Mouse (Mus musculus) cerebellum, postnatal 25 days (tissue): Measurements from ENCODE around the gene Cacna2d3.

Source experiments
- DNase-seq, 2 experiments: peaks; one replicate each; pipeline ENCODE4 v3.0.0; 2021; ENCODE audit warnings: mixed read lengths in 2 of 2

Cacna2d3 gene

DNA sequence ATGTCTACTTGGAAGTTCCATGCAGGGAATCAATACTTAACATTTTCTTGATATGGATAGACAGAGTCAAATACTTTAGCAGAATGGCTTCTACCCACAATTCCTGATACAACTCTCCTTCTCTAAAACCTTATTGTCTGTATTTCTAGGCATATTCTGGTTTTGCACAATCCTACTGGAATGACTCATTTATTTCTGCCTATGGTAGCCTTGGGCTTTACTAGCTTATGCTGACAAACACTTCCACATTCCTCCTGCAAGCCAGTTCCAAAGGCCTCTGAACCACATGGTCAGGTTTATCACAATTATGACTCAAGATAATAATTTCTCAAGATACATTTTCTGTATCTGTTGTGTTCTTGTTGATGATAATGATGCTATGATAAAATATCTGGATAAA is 336.2 kb downstream of the Cacna2d3 start:
- DNase-seq, result no peak

DNA sequence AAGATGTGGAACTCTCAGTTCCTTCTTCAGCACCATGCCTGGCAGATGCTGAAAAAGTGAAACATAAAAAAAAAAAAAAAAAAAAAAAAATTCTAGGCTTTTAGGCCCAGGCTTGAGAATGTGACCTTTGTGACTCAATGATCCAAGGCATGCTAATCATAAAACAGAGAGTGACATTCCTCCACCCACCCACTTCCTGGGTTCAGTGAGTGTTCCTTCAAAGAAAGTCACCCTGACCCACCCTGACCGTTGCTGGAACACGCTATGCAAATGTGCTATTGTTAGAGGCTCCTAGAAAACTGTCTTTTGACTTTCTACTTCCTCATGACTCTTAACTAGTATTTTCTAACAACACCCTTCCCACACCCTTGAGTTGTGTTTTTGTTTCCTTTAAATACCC is 338.9 kb downstream of the Cacna2d3 start:
- DNase-seq, result no peak

DNA sequence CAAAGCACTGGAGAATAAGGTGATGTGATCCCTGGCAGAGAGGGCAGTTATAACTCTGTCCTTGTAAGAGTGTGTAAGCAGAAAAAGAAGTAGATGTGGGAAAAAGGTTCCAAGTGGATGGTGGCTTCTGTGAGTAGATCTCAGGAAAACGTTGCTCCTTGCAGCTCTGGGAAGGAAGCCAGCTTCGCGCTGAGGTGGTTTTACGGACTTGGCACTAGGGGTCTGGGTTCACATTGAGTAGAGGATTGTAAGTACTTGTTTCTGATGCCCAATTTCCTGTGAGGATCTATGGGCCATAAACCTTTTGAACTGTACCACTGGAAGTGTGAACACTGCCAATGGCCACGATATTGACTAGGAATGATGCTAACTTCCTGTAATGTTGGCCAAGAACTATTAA is 354.8 kb downstream of the Cacna2d3 start:
- DNase-seq, result peak in 1 of 2 experiments; percentile 35

- DNase-seq, result no peak
These were observed 359.2 kb downstream of the Cacna2d3 start for GRCm38 (mm10) chr14:29362448-29362847.

DNA sequence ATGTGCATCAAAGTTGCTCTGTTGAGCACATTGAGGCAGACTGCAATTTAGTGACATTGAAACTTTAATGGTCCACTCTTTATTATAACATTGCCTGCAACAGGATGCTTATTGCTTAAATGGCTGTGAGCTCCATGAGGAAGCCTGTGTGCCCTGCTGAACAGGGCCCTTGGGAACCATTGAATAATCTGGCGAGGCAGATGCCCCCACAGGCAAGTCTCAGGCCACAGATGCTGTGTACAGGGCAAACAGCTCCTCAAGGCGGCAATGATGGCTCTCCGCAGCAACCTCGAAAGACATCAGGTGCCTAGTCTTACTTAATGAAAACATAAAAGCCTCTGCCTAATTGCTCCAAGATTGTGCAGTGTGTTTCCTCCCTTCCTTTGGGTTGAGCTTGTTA is 371.0 kb downstream of the Cacna2d3 start:
- no peak for DNase-seq

DNA sequence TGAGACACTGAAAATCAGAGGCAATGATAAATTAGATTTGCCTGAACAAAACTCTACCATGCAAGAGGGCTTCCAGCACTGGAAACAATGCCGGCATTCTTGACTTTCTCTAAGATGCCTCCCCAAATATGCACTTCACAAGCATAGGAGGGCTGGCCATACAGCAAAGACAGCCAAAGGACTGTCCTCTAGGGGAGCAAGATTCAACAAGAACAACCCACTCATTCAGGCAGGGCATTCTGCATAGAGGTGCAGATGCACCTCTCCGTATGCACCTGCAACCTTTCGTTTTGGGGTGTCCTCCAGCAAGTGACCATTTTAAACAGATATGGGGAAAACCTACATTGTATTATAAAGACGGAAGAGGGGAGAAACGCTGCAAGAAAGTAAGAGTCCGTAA is 380.1 kb downstream of the Cacna2d3 start:
- no peak for DNase-seq

DNA sequence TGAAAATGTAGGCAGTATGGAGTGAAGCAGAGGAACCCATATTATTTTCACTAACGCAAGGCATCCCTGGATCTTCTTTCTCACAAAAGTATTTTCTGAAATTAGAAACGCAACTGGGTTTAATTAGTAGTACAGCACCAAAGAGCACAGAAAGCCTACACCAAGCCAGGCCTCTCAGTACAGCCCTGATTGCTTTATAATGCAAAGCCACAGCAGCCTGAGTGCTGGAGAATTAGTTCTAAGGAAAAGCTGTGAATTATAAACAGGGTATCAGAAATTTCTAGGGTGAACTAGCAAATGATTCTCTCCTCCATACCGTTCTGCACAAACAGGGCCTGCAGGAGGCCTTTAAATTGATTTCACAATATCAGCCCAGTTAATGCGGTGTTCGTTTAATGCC is 380.9 kb downstream of the Cacna2d3 start:
- DNase-seq, result no peak

DNA sequence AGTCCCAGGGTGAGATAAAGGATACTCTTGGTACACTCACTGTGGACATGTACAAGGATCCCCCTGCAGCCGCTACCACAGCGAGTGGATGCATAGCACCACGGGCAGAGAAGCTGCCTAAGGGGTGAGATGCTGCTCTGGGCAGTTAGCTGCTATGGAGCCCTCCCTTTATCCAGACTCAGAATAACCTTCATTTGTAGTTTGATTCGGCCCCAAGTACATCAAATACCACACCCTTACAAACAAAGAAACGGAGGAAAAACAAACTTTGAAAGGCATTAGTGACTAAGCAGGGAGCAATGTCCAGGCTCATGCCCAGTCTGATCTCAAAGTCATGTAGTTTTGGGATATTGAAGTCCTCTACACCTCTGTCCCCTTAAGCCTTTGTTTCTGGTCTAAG is 386.8 kb downstream of the Cacna2d3 start:
- no peak for DNase-seq

GRCm38 (mm10) chr14:29334216-29334615 is 387.4 kb downstream of the Cacna2d3 start:
- peak; percentile 80 to 81 for DNase-seq

GRCm38 (mm10) chr14:29324430-29324782 is 397.3 kb downstream of the Cacna2d3 start:
- peak; percentile 77 to 83 for DNase-seq

DNA sequence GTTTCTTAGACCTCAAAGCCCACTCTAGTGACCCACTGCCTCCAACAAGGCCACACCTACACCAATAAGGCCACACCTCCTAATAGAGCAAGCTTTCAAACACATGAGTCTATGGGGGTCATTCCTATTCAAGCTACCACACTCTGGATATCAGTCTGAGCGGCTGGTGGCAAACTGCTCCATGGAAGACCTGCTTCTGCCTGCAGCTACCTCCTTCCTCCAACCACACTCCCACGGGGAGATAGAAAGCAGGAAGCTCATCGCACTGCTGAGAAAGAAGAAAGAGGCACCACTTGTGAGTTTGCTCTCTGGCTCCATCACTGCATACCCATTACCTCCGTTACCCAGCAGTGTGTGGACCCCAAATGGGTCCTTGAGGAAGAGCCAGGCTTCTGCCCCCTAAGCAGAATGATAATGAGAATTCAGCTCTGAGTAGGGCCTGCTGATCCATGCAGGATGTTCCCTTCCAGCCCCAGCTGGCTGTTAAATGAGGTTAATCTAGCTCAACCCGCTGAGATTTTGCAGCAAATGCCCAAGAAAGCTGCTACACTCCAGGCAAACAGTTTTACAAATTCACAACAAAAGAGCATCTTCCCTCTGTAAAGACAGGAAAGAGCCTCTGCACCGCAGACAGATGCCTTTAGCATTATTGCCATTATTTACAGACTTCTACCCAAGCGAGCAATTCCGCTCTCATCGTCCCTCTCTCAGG is 397.8 kb downstream of the Cacna2d3 start:
- no peak for DNase-seq

DNA sequence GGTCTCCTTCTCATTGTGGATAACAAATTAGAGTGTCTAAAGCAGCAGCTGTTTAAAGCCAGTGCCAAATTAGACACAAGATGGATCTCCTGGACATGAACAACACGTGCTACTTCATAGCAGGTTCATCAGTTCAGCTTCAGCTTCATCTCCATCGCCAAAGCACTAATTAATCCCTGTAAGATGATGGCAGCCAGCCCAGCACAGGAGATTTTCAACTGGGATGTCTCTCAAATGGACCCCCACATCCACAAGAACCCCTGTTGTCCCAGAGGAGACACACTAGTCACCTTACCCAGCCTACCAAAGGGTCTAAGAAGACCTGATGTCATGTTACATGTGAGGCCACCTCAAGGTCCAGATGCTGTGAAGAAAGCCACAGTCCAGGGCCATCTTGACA is 408.2 kb downstream of the Cacna2d3 start:
- no peak for DNase-seq

DNA sequence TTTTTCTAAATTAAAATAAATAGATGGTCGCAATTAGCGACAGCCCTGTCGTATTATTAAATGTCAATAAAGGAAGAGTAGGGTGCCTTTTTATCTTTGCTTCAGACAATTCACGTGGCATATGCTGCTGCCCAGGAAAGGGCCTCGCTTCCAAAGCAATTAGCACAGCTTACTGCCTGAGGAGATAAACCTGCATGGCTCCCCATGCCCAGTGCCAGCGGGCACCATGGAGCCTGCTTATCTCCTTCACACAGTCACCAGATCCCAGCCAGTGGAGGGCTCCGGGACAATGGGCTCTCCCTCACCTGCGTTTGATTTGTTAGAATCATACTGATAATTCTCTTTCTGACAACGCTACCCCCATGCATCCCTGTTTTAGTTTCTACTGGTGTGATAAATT is 416.0 kb downstream of the Cacna2d3 start:
- DNase-seq, result peak; percentile 66 to 74

DNA sequence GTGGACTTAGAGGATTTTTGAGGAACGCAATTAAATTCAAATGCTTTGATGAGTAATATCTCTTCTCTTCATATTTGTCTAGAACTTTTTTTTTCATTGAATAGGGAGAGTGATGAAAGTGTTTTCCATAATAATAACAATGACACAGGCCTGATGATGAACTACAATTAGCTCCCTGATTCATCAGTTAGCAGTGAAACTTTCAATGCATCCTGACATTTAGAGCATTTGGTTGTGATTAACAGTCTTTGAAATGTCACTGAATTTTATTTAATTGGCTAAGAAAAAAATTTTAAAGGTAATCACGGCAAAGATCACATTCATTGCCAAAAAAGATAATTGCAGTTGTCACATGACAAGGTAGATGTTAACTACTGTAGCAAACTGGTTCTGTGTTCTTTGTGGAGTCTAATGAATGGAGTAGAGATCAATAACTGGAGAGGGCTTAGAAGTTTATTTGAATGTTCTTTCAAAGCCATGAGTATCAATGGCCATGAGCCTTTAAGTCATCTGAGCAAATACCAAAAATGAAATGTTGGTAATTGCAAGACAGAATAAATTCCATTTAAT is 425.4 kb downstream of the Cacna2d3 start:
- DNase-seq, result no peak

DNA sequence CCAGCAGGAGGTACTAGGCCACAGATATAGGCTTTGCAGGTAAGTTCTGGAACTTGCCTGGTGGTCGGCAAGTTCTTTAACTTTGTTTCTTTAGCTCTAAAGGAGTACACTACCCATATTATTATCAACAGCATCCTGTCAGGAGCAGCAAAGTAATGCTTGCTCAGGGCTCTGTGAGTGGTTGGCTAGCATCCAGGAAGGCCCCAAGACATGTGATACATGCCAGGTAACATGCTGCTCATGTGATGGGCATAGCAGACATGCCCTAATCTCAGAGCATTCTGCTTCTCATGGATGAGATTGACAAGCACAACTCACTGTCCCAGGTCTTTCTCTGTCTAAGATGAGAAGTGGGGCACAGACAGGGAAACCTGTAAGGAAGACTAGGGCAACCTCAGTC is 442.8 kb downstream of the Cacna2d3 start:
- peak; percentile 31 to 62 for DNase-seq

- no peak for DNase-seq
These were observed 443.3 kb downstream of the Cacna2d3 start for GRCm38 (mm10) chr14:29278401-29278800.

- no peak for DNase-seq
These were observed 444.0 kb downstream of the Cacna2d3 start for GRCm38 (mm10) chr14:29277701-29278100.

GRCm38 (mm10) chr14:29273890-29274289 is 447.8 kb downstream of the Cacna2d3 start:
- DNase-seq, result no peak

DNA sequence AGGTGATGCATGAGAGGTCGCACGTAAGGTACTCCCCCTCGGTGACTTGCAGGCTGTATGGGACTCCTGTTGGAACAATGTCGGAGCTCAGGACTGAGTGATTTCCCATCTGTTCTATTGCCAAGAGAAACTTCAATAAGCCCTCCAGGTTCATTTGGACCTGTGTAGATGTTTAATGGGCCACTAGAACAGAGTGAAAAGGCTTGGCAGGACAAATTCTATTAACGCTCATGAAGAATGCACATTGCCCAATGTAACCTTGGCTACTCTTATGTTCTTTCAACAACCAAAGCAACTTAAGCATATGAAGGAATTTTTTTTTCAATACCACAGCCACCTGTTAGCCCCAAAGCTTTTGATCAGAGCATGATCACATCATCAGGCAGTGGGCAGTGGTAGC is 451.1 kb downstream of the Cacna2d3 start:
- DNase-seq, result no peak

DNA sequence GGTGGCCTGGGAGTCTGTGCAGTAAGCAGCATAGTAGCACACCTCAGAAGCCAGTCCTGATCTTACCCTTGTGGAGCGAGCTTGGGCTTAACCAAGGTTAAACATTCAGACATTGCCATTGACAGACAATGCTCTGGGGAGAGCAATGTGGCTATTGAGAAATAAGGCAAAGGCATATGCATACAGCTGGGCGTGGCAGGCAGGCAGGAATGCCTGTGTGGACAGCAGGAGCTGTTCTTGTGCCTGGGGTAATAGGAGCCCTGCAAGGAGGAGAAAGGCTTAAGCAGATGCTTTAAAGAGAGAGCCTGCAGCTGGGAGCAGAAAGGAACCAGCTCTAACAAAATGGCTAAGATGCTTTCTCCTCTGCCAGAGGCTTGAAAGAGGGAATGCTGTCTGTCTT is 451.8 kb downstream of the Cacna2d3 start:
- no peak for DNase-seq

DNA sequence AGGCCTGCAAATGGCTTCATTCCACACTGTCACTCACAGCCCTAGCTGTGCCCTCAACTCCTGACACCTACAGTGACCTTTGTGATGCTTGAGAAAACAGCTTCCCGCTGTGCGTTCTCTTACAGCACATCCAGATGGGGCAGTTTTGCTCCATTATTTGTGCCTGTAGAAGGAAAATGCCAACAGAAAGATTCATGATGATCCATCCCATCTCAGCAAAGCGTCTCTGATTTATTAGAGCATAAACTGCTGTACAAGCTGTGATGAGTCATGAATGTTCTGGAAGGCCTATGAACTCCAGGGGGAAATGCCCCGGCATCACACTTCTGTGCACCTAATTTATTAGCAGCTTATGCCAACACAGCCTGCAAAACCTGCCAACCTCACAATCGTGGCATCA is 453.1 kb downstream of the Cacna2d3 start:
- peak; percentile 32 to 39 for DNase-seq

GRCm38 (mm10) chr14:29267233-29267874 is 454.3 kb downstream of the Cacna2d3 start:
- peak in 1 of 2 experiments; percentile 43 for DNase-seq

DNA sequence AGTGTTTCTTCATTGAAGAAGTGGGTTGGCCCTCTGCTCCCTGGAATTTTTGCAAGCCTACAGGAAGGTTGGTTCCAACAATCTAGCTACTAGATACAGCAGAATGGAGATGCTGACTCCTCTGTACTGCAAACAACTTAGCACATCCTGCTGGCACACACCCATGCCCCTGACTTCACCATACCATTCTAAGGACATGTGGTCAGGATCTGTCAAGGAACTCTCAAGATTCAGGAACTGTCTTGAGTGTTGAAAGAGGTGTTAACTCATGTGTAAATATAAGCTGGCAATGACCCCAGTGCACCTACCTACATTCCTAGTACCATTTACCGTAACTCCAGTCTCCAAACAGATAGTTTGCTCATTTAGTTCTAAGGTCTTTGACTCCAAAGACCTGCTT is 461.0 kb downstream of the Cacna2d3 start:
- DNase-seq, result no peak

DNA sequence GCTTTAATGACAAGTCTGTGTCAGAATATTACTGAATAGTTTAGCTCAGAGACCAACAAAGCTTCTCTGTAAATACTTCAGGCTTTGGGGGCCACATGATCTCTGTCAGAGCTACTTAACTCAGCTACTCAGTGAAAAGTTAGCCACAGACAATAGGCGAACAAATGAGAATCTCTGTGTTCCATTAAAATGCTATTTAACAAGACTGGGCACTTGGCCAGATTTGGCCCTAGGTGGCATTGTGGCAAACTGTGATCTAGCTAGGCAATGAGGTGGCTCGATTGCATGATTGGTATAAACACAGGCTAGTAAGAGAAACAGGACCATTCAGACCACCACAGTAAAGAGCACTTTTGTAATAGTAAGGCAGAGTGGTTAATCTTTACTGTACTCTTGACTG is 478.1 kb downstream of the Cacna2d3 start:
- DNase-seq, result peak; percentile 27 to 57
